Mouse (Mus musculus) olfactory bulb, adult 2 months (tissue): ENCODE data around the gene Ythdc1. TPM values are rescaled to one million over a fixed set of nuclear protein-coding genes. Genes with fewer than 3 reads are reported as not detected.

Experiments
- H3K27ac ChIP-seq: fragments of 200-500 bp; 2 replicates; pipeline ENCODE4 v1.5.1; 2012; ENCODE audit warnings: low read depth, low read length; ENCODE audit not compliant: insufficient read depth
- H3K4me1 ChIP-seq: fragments of 200-500 bp; 2 replicates; pipeline ENCODE4 v1.6.1; 2012; ENCODE audit warnings: low read length; ENCODE audit not compliant: control insufficient read depth, insufficient read depth
- H3K4me3 ChIP-seq: fragments of 200-500 bp; 2 replicates; pipeline ENCODE4 v1.5.1; 2012; ENCODE audit warnings: mild to moderate bottlenecking, low read depth, low read length, moderate library complexity; ENCODE audit not compliant: insufficient read depth
- CTCF ChIP-seq: fragments of 200-500 bp; IDR thresholded peaks from 2 replicates; pipeline ENCODE4 v1.5.1; 2012; ENCODE audit warnings: low read depth, mild to moderate bottlenecking, low read length, moderate library complexity; ENCODE audit not compliant: insufficient read depth
- POLR2A ChIP-seq: fragments of 200-500 bp; IDR thresholded peaks from 2 replicates; pipeline ENCODE4 v1.6.1; 2012; ENCODE audit warnings: mild to moderate bottlenecking, low read depth, low read length, moderate library complexity; ENCODE audit not compliant: insufficient read depth
- WGBS: fragments of 180-500 bp; shearing (Covaris S2); methylation state at CpG from one replicate; pipeline ENCODE4 v1.1.7; 2018; 5-methylcytosine and 5-hydroxymethylcytosine counted together
- polyA plus RNA-seq: library from polyadenylated mRNA; stranded (reverse); fragments of >200 nt; gene quantifications from 2 replicates; pipeline ENCODE4 v1.2.4, GENCODE M21; 2012; ENCODE audit warnings: low replicate concordance; ENCODE audit not compliant: missing spikeins, insufficient read depth, insufficient read length

Gene Ythdc1
- polyA plus RNA-seq: 272 TPM in 1 of 2 replicates, not detected in the other

- TF ChIP-seq CTCF: no peak
- peak; percentile 94 for TF ChIP-seq POLR2A
Observed at GRCm38 (mm10) chr5:86803962-86804940, at the start of gene Ythdc1. TSS of gene Ythdc1 (plus strand) at chr5:86804221.

GRCm38 (mm10) chr5:86769015-86769658 lies 34.9 kb upstream of the Ythdc1 start:
- H3K4me3 ChIP-seq: no peak overlapping the region
- no peak overlapping the region for H3K27ac ChIP-seq
- WGBS: 28% methylated on average over 3 of the region's 3 CpGs
- TF ChIP-seq CTCF (no peak), POLR2A (no peak)
- no peaks in the 10 kb centered on the region for H3K4me1 ChIP-seq

More at GRCm38 (mm10) chr5:86803962-86804940, at the start of gene Ythdc1:
- Histone ChIP-seq H3K4me3 (peak within 1 kb of the TSS; percentile 67), H3K4me1 (peaks cover 3% of the 10 kb centered on the region; the same call in 1 of the 2 replicates), H3K27ac (peak within 1 kb of the TSS; percentile 88)
- WGBS: under 1% methylated on average over 109 of the region's 111 CpGs

GRCm38 (mm10) chr5:86771010-86771409 lies 33.0 kb upstream of the Ythdc1 start:
- Histone ChIP-seq H3K4me1 (no peaks in the 10 kb centered on the region), H3K27ac (no peak overlapping the region), H3K4me3 (no peak overlapping the region)
- TF ChIP-seq CTCF (no peak), POLR2A (no peak)

- 93% methylated on average over 5 of the region's 5 CpGs for whole genome bisulfite sequencing
- no peak overlapping the region for H3K4me3 ChIP-seq
- TF ChIP-seq POLR2A: no peak
- no peak for TF ChIP-seq CTCF
- H3K27ac ChIP-seq: no peak overlapping the region
- no peaks in the 10 kb centered on the region for H3K4me1 ChIP-seq
Observed at GRCm38 (mm10) chr5:86776941-86777340, 27.1 kb upstream of the Ythdc1 start.

GRCm38 (mm10) chr5:86778471-86778870 lies 25.6 kb upstream of the Ythdc1 start:
- H3K4me1 ChIP-seq: no peaks in the 10 kb centered on the region
- H3K4me3 ChIP-seq: no peak overlapping the region
- TF ChIP-seq CTCF: no peak
- no peak overlapping the region for H3K27ac ChIP-seq
- 33% methylated on average over 1 of the region's 1 CpGs for WGBS

- WGBS: 70% methylated on average over 8 of the region's 8 CpGs
- H3K27ac ChIP-seq: no peak overlapping the region
Observed at GRCm38 (mm10) chr5:86783059-86783458, 21.0 kb upstream of the Ythdc1 start.

GRCm38 (mm10) chr5:86784205-86784604 lies 19.8 kb upstream of the Ythdc1 start:
- Histone ChIP-seq H3K27ac (no peak overlapping the region), H3K4me1 (no peaks in the 10 kb centered on the region), H3K4me3 (no peak overlapping the region)
- TF ChIP-seq POLR2A (no peak), CTCF (no peak)
- WGBS: 13% methylated on average over 1 of the region's 1 CpGs

More at GRCm38 (mm10) chr5:86783059-86783458, 21.0 kb upstream of the Ythdc1 start:
- no peak for TF ChIP-seq POLR2A
- TF ChIP-seq CTCF: no peak
- Histone ChIP-seq H3K4me1 (no peaks in the 10 kb centered on the region), H3K4me3 (no peak overlapping the region)

- no peak for TF ChIP-seq CTCF
- no peak for TF ChIP-seq POLR2A
Observed at GRCm38 (mm10) chr5:86786798-86787197, 17.2 kb upstream of the Ythdc1 start.

GRCm38 (mm10) chr5:86789954-86790353 lies 14.1 kb upstream of the Ythdc1 start:
- H3K27ac ChIP-seq: no peak overlapping the region
- 79% methylated on average over 2 of the region's 2 CpGs for WGBS
- TF ChIP-seq POLR2A (no peak), CTCF (no peak)
- no peak overlapping the region for H3K4me3 ChIP-seq
- H3K4me1 ChIP-seq: no peaks in the 10 kb centered on the region

More at GRCm38 (mm10) chr5:86786798-86787197, 17.2 kb upstream of the Ythdc1 start:
- WGBS: 67% methylated on average over 1 of the region's 1 CpGs
- Histone ChIP-seq H3K4me3 (no peak overlapping the region), H3K4me1 (no peaks in the 10 kb centered on the region), H3K27ac (no peak overlapping the region)
